Mouse (Mus musculus) forebrain, embryonic 16.5 days (tissue): ENCODE measurements around the gene Sephs2. TPM values are rescaled to one million over a fixed set of nuclear protein-coding genes. Genes with fewer than 3 reads are reported as not detected.
"Not testable (repeated sequence)": the region's sequence is repeated elsewhere in the genome, so short reads cannot be mapped to it uniquely, and the experiment has no call there.

Experiments
- ATAC-seq: fragments of 200-750 bp; cut with Nextera tagmentation; 2 replicates; pipeline ENCODE4 v1.8.0; 2017; ENCODE audit warnings: mild to moderate bottlenecking, moderate library complexity
- H3K27ac ChIP-seq: fragments of 300-500 bp; sonication (generic); 2 replicates; pipeline ENCODE4 v1.5.1; 2014; ENCODE audit warnings: low read length, control low read depth
- H3K27me3 ChIP-seq: fragments of 300-500 bp; sonication (generic); replicated peaks from 2 replicates; pipeline ENCODE4 v1.6.1; 2014; ENCODE audit warnings: low read length; ENCODE audit not compliant: control insufficient read depth, insufficient read depth
- H3K36me3 ChIP-seq: fragments of 300-500 bp; sonication (generic); 2 replicates; pipeline ENCODE4 v1.6.1; 2014; ENCODE audit not compliant: control insufficient read depth, insufficient read depth
- H3K4me1 ChIP-seq: fragments of 300-500 bp; sonication (generic); replicated peaks from 2 replicates; pipeline ENCODE4 v1.6.1; 2014; ENCODE audit warnings: low read length; ENCODE audit not compliant: control insufficient read depth, insufficient read depth
- H3K4me2 ChIP-seq: fragments of 300-500 bp; sonication (generic); 2 replicates; pipeline ENCODE4 v1.6.1; 2014; ENCODE audit warnings: mild to moderate bottlenecking, low read length, control low read depth
- H3K4me3 ChIP-seq: fragments of 300-500 bp; sonication (generic); replicated peaks from 2 replicates; pipeline ENCODE4 v1.5.1; 2014; ENCODE audit warnings: mild to moderate bottlenecking, low read length, control low read depth
- H3K9ac ChIP-seq: fragments of 300-500 bp; sonication (generic); replicated peaks from 2 replicates; pipeline ENCODE4 v1.6.1; 2014; ENCODE audit warnings: low read depth, low read length, control low read depth
- H3K9me3 ChIP-seq: fragments of 300-500 bp; sonication (generic); 2 replicates; pipeline ENCODE4 v1.6.1; 2016; ENCODE audit warnings: low read length; ENCODE audit not compliant: control insufficient read depth
- WGBS: fragments of 180-500 bp; shearing (Covaris S2); extraction: QIAGEN DNeasy Blood & Tissue Kit; methylation state at CpG from one replicate; pipeline ENCODE4 v1.1.7; 2014; 5-methylcytosine and 5-hydroxymethylcytosine counted together
- polyA plus RNA-seq: library from polyadenylated mRNA; unstranded; fragments of >200 nt; fragmentation: Nextera tagmentation; extraction: Ambion mirVana; gene quantifications from 2 replicates; pipeline ENCODE4 v1.2.1, GENCODE M21; 2015

The Sephs2 gene
- polyA plus RNA-seq, 1 experiment from 2014 or later = 48.3 TPM

- WGBS = 76% methylated on average over 8 of the region's 8 CpGs
- Histone ChIP-seq H3K9me3 (no peaks in the 10 kb centered on the region), H3K4me3 (peak overlapping the region; percentile 65), H3K27ac (no peak overlapping the region), H3K36me3 (no peaks in the 10 kb centered on the region), H3K4me1 (peaks cover 24% of the 10 kb centered on the region), H3K9ac (no peak overlapping the region; the same call in 1 of the 2 replicates), H3K4me2 (peak overlapping the region; percentile 98), H3K27me3 (no peaks in the 10 kb centered on the region)
- ATAC-seq = no peak
These were observed 14.5 kb downstream of the Sephs2 start for GRCm38 (mm10) chr7:127259186-127259905.

DNA sequence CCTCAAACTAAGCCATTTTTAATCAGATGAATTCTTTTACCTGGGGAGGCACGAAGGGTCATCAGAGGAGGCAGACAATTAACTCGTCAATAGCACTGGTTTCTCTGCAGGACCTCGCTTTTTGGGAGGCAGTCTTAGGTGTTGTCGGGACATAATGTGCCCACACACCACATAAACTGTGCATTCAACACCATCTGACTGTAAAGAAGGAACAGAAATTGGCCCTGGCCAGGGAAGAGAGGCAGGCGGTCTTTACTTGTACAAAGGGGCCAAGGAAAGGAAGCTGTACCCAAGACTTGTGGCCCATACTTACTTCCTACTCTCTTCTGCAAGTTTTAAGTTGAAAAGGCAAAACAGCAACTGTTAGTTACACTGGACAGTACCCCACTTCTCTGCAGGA is 17.3 kb downstream of the Sephs2 start:
- H3K4me1 ChIP-seq = peaks cover 27% of the 10 kb centered on the region
- H3K9me3 ChIP-seq = no peaks in the 10 kb centered on the region
- H3K36me3 ChIP-seq = no peaks in the 10 kb centered on the region
- no peaks in the 10 kb centered on the region for H3K27me3 ChIP-seq
- no peak overlapping the region for H3K9ac ChIP-seq
- ATAC-seq = no peak
- no peak overlapping the region for H3K27ac ChIP-seq
- 90% methylated on average over 5 of the region's 5 CpGs for WGBS
- no peak overlapping the region for H3K4me3 ChIP-seq
- no peak overlapping the region for H3K4me2 ChIP-seq

GRCm38 (mm10) chr7:127255965-127256364 is 17.9 kb downstream of the Sephs2 start:
- H3K9ac ChIP-seq = no peak overlapping the region
- H3K27ac ChIP-seq = no peak overlapping the region

DNA sequence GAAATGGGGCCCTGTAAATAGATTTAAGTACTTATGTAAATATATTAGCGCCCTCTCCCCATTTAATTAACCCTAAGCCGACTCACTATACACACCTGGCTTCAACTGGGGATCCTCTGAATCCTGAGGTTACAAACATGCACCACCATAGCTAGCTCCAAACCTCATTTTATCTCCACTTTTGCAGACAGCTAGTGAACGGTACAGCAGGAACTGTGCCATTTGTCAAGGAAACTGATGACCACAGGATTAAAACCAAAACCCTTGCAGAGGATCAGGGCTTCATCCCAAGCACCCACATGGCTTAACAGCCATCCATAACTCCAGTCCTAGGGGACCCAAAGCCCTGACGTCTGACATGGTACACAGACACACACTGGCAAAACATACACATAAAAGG is 18.8 kb downstream of the Sephs2 start:
- H3K9ac ChIP-seq = peak overlapping the region; percentile 72
- peak overlapping the region; percentile 93; the same call in 1 of the 2 replicates for H3K27ac ChIP-seq
- no peaks in the 10 kb centered on the region for H3K9me3 ChIP-seq
- H3K36me3 ChIP-seq = no peaks in the 10 kb centered on the region
- peak overlapping the region; percentile 51 for H3K4me3 ChIP-seq
- no peak for ATAC-seq
- peak overlapping the region; percentile 95 for H3K4me2 ChIP-seq
- H3K27me3 ChIP-seq = no peaks in the 10 kb centered on the region
- H3K4me1 ChIP-seq = peaks cover 20% of the 10 kb centered on the region
- WGBS = 35% methylated on average over 4 of the region's 4 CpGs

More at GRCm38 (mm10) chr7:127255965-127256364, 17.9 kb downstream of the Sephs2 start:
- Histone ChIP-seq H3K4me2 (no peak overlapping the region), H3K4me1 (peaks cover 22% of the 10 kb centered on the region), H3K9me3 (no peaks in the 10 kb centered on the region), H3K4me3 (no peak overlapping the region), H3K27me3 (no peaks in the 10 kb centered on the region), H3K36me3 (no peaks in the 10 kb centered on the region)
- ATAC-seq = no peak
- 83% methylated on average over 2 of the region's 2 CpGs for WGBS

DNA sequence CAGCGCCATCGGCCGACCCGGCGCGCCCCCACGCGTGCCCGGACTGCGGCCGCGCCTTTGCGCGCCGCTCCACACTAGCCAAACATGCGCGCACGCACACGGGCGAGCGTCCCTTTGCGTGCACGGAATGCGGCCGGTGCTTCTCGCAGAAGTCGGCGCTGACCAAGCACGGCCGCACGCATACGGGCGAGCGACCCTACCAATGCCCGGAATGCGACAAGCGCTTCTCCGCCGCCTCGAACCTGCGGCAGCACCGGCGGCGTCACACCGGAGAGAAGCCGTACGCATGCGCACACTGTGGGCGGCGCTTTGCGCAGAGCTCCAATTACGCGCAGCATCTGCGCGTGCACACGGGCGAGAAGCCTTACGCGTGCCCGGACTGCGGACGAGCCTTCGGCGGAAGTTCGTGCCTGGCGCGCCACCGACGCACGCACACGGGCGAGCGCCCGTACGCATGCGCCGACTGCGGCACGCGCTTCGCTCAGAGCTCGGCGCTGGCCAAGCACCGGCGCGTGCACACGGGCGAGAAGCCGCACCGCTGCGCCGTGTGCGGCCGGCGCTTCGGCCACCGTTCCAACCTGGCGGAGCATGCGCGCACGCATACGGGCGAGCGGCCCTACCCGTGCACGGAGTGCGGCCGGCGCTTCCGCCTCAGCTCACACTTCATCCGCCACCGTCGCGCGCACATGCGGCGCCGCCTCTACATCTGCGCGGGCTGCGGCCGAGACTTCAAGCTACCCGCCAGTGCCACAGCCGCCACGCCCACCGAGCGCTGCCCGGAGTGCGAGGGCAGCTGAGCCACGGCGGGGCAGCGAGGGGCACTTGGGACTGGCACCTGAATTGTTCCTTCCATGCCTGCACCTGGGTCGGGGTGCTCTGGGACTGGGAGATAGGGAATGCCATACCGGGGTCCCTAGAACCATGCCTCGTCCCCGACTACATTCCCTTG is 19.8 kb downstream of the Sephs2 start:
- under 1% methylated on average over 135 of the region's 136 CpGs for WGBS
- H3K27me3 ChIP-seq = no peaks in the 10 kb centered on the region
- peaks cover 13% of the 10 kb centered on the region for H3K4me1 ChIP-seq
- H3K4me2 ChIP-seq = peak overlapping the region; percentile 95
- no peaks in the 10 kb centered on the region; the same call in 1 of the 2 replicates for H3K36me3 ChIP-seq
- H3K9me3 ChIP-seq = no peaks in the 10 kb centered on the region
- peak overlapping the region; percentile 93 for H3K27ac ChIP-seq
- peak overlapping the region; percentile 72 for H3K9ac ChIP-seq
- H3K4me3 ChIP-seq = peak overlapping the region; percentile 51
- ATAC-seq = peak; percentile 96

DNA sequence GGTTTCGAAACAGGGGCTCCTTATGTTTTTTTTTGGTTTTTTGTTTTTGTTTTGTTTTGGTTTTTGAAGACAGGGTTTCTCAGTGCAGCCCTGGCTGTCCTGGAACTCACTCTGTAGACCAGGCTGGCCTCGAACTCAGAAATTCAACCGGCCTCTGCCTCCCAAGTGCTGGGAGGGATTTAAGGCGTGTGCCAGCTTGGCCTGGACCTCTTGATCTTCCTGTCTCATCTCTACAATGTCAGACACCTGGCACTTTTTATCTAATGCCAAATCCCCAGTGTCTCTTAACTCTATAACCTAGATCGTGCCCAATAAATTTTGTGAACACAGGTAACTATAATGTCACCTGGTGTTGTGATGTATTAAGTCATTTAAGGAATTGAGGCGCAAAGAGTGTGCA is 20.5 kb downstream of the Sephs2 start:
- Histone ChIP-seq H3K36me3 (no peaks in the 10 kb centered on the region; the same call in 1 of the 2 replicates), H3K4me1 (peaks cover 9% of the 10 kb centered on the region), H3K27me3 (no peaks in the 10 kb centered on the region), H3K9me3 (no peaks in the 10 kb centered on the region), H3K4me3 (peak overlapping the region; percentile 51), H3K4me2 (peak overlapping the region; percentile 95), H3K27ac (peak overlapping the region; percentile 84), H3K9ac (peak overlapping the region; percentile 69)
- WGBS = 81% methylated on average over 6 of the region's 6 CpGs
- ATAC-seq = no peak

GRCm38 (mm10) chr7:127252414-127252813 is 21.4 kb downstream of the Sephs2 start:
- Histone ChIP-seq H3K4me2 (no peak overlapping the region), H3K9me3 (no peaks in the 10 kb centered on the region), H3K27ac (no peak overlapping the region), H3K9ac (no peak overlapping the region), H3K4me1 (peaks cover 9% of the 10 kb centered on the region), H3K4me3 (no peak overlapping the region), H3K36me3 (no peaks in the 10 kb centered on the region; the same call in 1 of the 2 replicates), H3K27me3 (no peaks in the 10 kb centered on the region)
- no peak for ATAC-seq
- 88% methylated on average over 2 of the region's 2 CpGs for WGBS

GRCm38 (mm10) chr7:127250511-127250910 is 23.3 kb downstream of the Sephs2 start:
- H3K9ac ChIP-seq, H3K36me3 ChIP-seq, H3K9me3 ChIP-seq, H3K4me2 ChIP-seq, ATAC-seq, H3K27ac ChIP-seq, H3K27me3 ChIP-seq, H3K4me3 ChIP-seq: not testable (repeated sequence)
- WGBS = 91% methylated on average over 8 of the region's 8 CpGs
- H3K4me1 ChIP-seq = peaks cover 20% of the 10 kb centered on the region
